Mouse (Mus musculus): ENCODE measurements around the gene Pigm.

DNA sequence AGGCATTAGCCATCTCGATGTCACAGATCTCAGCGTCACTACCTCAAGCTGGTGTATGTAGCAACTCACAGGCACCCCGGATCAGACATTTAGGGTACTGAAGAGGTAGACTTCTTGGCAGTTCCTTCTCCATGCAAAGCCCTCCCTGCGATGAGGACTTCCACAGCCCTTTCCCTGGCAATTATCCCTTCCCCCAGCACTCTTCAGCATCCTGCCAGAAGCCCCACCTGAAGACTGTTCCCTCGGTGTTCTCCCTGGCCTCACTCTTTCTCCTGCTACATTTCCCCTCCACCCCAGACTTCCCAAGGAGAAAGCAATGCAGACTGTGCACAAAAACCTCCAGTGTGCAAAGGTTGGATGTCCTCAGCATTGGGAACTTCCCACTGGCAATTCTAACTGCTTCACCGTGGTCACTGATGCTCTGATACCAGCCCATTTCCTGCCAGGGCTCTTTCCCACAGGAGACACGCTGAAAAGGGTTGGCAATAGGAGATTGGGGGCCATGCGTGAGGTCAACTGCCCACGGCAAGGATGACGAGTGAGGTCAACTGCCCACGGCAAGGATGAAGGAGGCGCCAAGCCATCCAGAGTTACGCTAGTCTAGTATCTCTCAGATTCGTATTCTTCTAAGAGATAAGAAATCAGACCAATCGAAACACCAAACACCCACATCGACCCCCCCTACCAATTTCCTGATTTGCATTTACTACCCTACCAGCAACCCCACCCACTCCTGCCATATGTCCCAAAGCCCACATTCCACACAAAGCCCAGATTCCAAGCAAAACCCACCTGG lies 48.9 kb upstream of the Pigm start:
- no peak for TF ChIP-seq GATA1 (IDR thresholded peaks at IDR 0.05; ENCODE audit: borderline replicate concordance, low read length)
- no peak for TF ChIP-seq CTCF (IDR thresholded peaks at IDR 0.05; ENCODE audit: low read depth, low read length)
- TF ChIP-seq TAL1 (conservative IDR thresholded peaks at IDR 0.05; ENCODE audit: low read depth, low read length), result no peak
